20 mouse cellular contexts compared by ENCODE assay signal in genomic region chr8:46770905-46771516, GRCm38 (mm10). TPM values are rescaled to one million over a fixed set of nuclear protein-coding genes. Genes with fewer than 3 reads are reported as not detected.
DNase-seq lines count a peak whose midpoint lies in the region; ATAC-seq and TF ChIP-seq lines count a peak whose summit lies in the region.
"Had no signal": no experiment of that assay in that cellular context is flagged by ENCODE, and none has a peak within 500 bp of the region (broad histone marks: within the 10 kb centered on the region; RNA-seq: fewer than 3 reads in every experiment).

No protein-coding gene starts in this region.

- no peak overlapping the region for H3K4me3 ChIP-seq in hindbrain, embryonic 10.5 days
- H3K4me3 ChIP-seq in hindbrain, embryonic 14.5 days (replicated peaks; ENCODE audit: low read length), result no peak overlapping the region
- no peak overlapping the region for H3K4me3 ChIP-seq in midbrain, embryonic 12.5 days
- no peak overlapping the region for H3K4me3 ChIP-seq in midbrain, embryonic 15.5 days
- no peak overlapping the region for H3K4me3 ChIP-seq in gastrocnemius, adult 2 months
- H3K4me3 ChIP-seq: heart, embryonic 10.5 days; neural tube, embryonic 13.5 days had no signal

- no peak for TF ChIP-seq CTCF in gastrocnemius, adult 2 months (IDR thresholded peaks at IDR 0.05)

- no peak for ATAC-seq in hindbrain, embryonic 14.5 days (ENCODE audit: low FRiP score)
- ATAC-seq in midbrain, embryonic 12.5 days (ENCODE audit: low FRiP score, low read depth), result peak; percentile 81
- no peak for ATAC-seq in midbrain, embryonic 15.5 days (replicated peaks)

- no peak overlapping the region for H3K4me2 ChIP-seq in hindbrain, embryonic 14.5 days (replicated peaks)
- no peak overlapping the region for H3K4me2 ChIP-seq in midbrain, embryonic 12.5 days (replicated peaks)
- no peak overlapping the region for H3K4me2 ChIP-seq in midbrain, embryonic 15.5 days
- H3K4me2 ChIP-seq: neural tube, embryonic 13.5 days had no signal

- peak; percentile 46 for DNase-seq in hindbrain, embryonic 10.5 days (ENCODE audit: low spot score)
- DNase-seq in hindbrain, embryonic 14.5 days (ENCODE audit: low spot score), result no peak
- peak; percentile 31 for DNase-seq in embryo, embryonic 11 days
- DNase-seq in mesoderm, embryonic 11.5 days (ENCODE audit: low read depth, low spot score), result peak; percentile 37
- DNase-seq in gastrocnemius, adult 2 months, result no peak
- no peak for DNase-seq in kidney, adult 8-10 months
- DNase-seq: cerebellum, adult 11 months; cerebellum, postnatal 25 days; gastrocnemius, postnatal 25 days; heart, postnatal 10 days; kidney, adult 2 months; kidney, postnatal 36 days; layer of hippocampus, postnatal 36 days; left cerebral cortex, postnatal 4 days; lung, adult 18-20 months; thymus, postnatal 4 days had no signal

- peaks cover 6% of the 10 kb centered on the region; the same call in 1 of the 2 replicates for H3K9me3 ChIP-seq in hindbrain, embryonic 10.5 days
- no peaks in the 10 kb centered on the region for H3K9me3 ChIP-seq in hindbrain, embryonic 14.5 days (ENCODE audit: control insufficient read depth, low read length)
- no peaks in the 10 kb centered on the region for H3K9me3 ChIP-seq in midbrain, embryonic 12.5 days
- H3K9me3 ChIP-seq in midbrain, embryonic 15.5 days, result no peaks in the 10 kb centered on the region
- H3K9me3 ChIP-seq: heart, embryonic 10.5 days had no signal

- H3K27ac ChIP-seq in hindbrain, embryonic 10.5 days, result 0 out of 2 replicates have a peak overlapping the region, but pooled peaks have one; percentile 40
- no peak overlapping the region for H3K27ac ChIP-seq in hindbrain, embryonic 14.5 days
- peak overlapping the region; percentile 20; the same call in 1 of the 2 replicates for H3K27ac ChIP-seq in midbrain, embryonic 12.5 days (replicated peaks)
- H3K27ac ChIP-seq in midbrain, embryonic 15.5 days, result no peak overlapping the region
- H3K27ac ChIP-seq in gastrocnemius, adult 2 months, result no peak overlapping the region
- H3K27ac ChIP-seq: heart, embryonic 10.5 days had no signal

- no peaks in the 10 kb centered on the region for H3K27me3 ChIP-seq in hindbrain, embryonic 10.5 days (ENCODE audit: insufficient read depth, poor library complexity, severe bottlenecking)
- H3K27me3 ChIP-seq in hindbrain, embryonic 14.5 days (ENCODE audit: control insufficient read depth, insufficient read depth, low read length), result no peaks in the 10 kb centered on the region
- H3K27me3 ChIP-seq in midbrain, embryonic 12.5 days, result peaks cover 5% of the 10 kb centered on the region; the same call in 1 of the 2 replicates
- no peaks in the 10 kb centered on the region for H3K27me3 ChIP-seq in midbrain, embryonic 15.5 days (replicated peaks)
- H3K27me3 ChIP-seq: neural tube, embryonic 13.5 days had no signal

- WGBS in hindbrain, embryonic 10.5 days, result 36% methylated on average over 7 of the region's 7 CpGs
- 21% methylated on average over 7 of the region's 7 CpGs for WGBS in hindbrain, embryonic 14.5 days
- WGBS in midbrain, embryonic 12.5 days, result 26% methylated on average over 7 of the region's 7 CpGs
- 19% methylated on average over 7 of the region's 7 CpGs for whole genome bisulfite sequencing in midbrain, embryonic 15.5 days

- H3K9ac ChIP-seq in hindbrain, embryonic 14.5 days, result no peak overlapping the region
- no peak overlapping the region for H3K9ac ChIP-seq in midbrain, embryonic 12.5 days (replicated peaks)
- H3K9ac ChIP-seq in midbrain, embryonic 15.5 days, result no peak overlapping the region
- H3K9ac ChIP-seq: neural tube, embryonic 13.5 days had no signal

- peaks cover 14% of the 10 kb centered on the region for H3K36me3 ChIP-seq in hindbrain, embryonic 10.5 days
- H3K36me3 ChIP-seq in hindbrain, embryonic 14.5 days (replicated peaks; ENCODE audit: control insufficient read depth, insufficient read depth), result no peaks in the 10 kb centered on the region
- no peaks in the 10 kb centered on the region for H3K36me3 ChIP-seq in midbrain, embryonic 12.5 days
- no peaks in the 10 kb centered on the region for H3K36me3 ChIP-seq in midbrain, embryonic 15.5 days (replicated peaks)

- intact Hi-C loops in gastrocnemius, adult 2 months (cut with DNase I), result no loop called here

- H3K4me1 ChIP-seq in hindbrain, embryonic 10.5 days (replicated peaks), result peaks cover 38% of the 10 kb centered on the region
- H3K4me1 ChIP-seq in hindbrain, embryonic 14.5 days (replicated peaks; ENCODE audit: control insufficient read depth, insufficient read depth, low read length), result 0 out of 2 replicates have a peak, but pooled peaks cover 4% of the 10 kb centered on the region
- peaks cover 25% of the 10 kb centered on the region for H3K4me1 ChIP-seq in midbrain, embryonic 12.5 days
- H3K4me1 ChIP-seq in midbrain, embryonic 15.5 days, result peaks cover 16% of the 10 kb centered on the region; the same call in 1 of the 2 replicates

RNA-seq across cellular contexts. Expression of gene Irf2, which starts 31.5 kb away (rescaled TPM):
- 9.1 TPM in 2 replicates for polyA plus RNA-seq in hindbrain, embryonic 10.5 days (2016; fragmentation: Nextera tagmentation; extraction: Ambion mirVana)
- polyA plus RNA-seq in hindbrain, embryonic 14.5 days (2014; fragmentation: Nextera tagmentation; extraction: Ambion mirVana), result 10.7 and 11.0 TPM in 2 replicates
- polyA plus RNA-seq in midbrain, embryonic 12.5 days (2016; fragmentation: Nextera tagmentation; extraction: Ambion mirVana), result 7.7 and 9.4 TPM in 2 replicates
- polyA plus RNA-seq in midbrain, embryonic 15.5 days (2015; fragmentation: Nextera tagmentation; extraction: Ambion mirVana), result 9.1 and 9.6 TPM in 2 replicates
- 10 to 100 TPM; 40.0 to 41.8 TPM for total RNA-seq in gastrocnemius, adult 2 months (2021)

Comparison
In these comparisons a context has a peak if more than half of its experiments do, and no peak if none do; other contexts are left out.
1. DNase-seq: peak in hindbrain, embryonic 10.5 days (single experiment), embryo, embryonic 11 days (single experiment) and mesoderm, embryonic 11.5 days (single experiment); none in hindbrain, embryonic 14.5 days (single experiment), gastrocnemius, adult 2 months (single experiment) and kidney, adult 8-10 months (0 of 2).
2. H3K27ac ChIP-seq: peak in hindbrain, embryonic 10.5 days (single experiment) and midbrain, embryonic 12.5 days (single experiment); none in hindbrain, embryonic 14.5 days (single experiment), midbrain, embryonic 15.5 days (single experiment) and gastrocnemius, adult 2 months (single experiment).